Mouse (Mus musculus) G1E (cell line): ENCODE data around the gene Grik1. TPM values are rescaled to one million over a fixed set of nuclear protein-coding genes. Genes with fewer than 3 reads are reported as not detected.

Experiments used
- ATAC-seq: 2 replicates; pipeline ENCODE4 v1.8.0; 2016; ENCODE audit warnings: mild to moderate bottlenecking; ENCODE audit not compliant: insufficient number of reproducible peaks, poor library complexity, low FRiP score, severe bottlenecking; ENCODE audit errors: extremely low read depth
- DNase-seq: peaks from one replicate; pipeline ENCODE4 v3.0.0; 2012; ENCODE audit warnings: low spot score
- H3K27me3 ChIP-seq: 2 replicates; pipeline ENCODE4 v1.6.1; 2012; ENCODE audit warnings: mild to moderate bottlenecking, low read length, inconsistent platforms; ENCODE audit not compliant: insufficient read depth
- H3K36me3 ChIP-seq: replicated peaks from 2 replicates; pipeline ENCODE3; 2012; ENCODE audit warnings: mild to moderate bottlenecking, inconsistent platforms
- H3K4me1 ChIP-seq: 2 replicates; pipeline ENCODE4 v1.6.1; 2012; ENCODE audit warnings: low read depth, low read length, inconsistent platforms, mixed read lengths; ENCODE audit not compliant: insufficient read depth
- H3K4me3 ChIP-seq: 2 replicates; pipeline ENCODE4 v1.5.1; 2012; ENCODE audit warnings: low read depth, mild to moderate bottlenecking, inconsistent platforms, low read length, moderate library complexity, mixed read lengths
- H3K9me3 ChIP-seq: replicated peaks from 2 replicates; pipeline ENCODE4 v1.6.1; 2012; ENCODE audit warnings: inconsistent platforms
- CTCF ChIP-seq: IDR thresholded peaks from 2 replicates; pipeline ENCODE4 v1.5.1; 2012; ENCODE audit warnings: low read depth, low read length, inconsistent platforms, mixed read lengths
- GATA1 ChIP-seq: IDR thresholded peaks from 2 replicates; pipeline ENCODE4 v1.6.1; 2012; ENCODE audit warnings: borderline replicate concordance, low read length, inconsistent platforms, mixed read lengths
- GATA2 ChIP-seq: IDR thresholded peaks from 2 replicates; pipeline ENCODE4 v1.6.1; 2012; ENCODE audit warnings: low read depth, low read length, inconsistent platforms, borderline replicate concordance
- POLR2AphosphoS5 ChIP-seq: IDR thresholded peaks from 2 replicates; pipeline ENCODE4 v1.6.1; 2012; ENCODE audit warnings: low read depth, low read length, inconsistent platforms; ENCODE audit not compliant: insufficient replicate concordance
- TAL1 ChIP-seq: conservative IDR thresholded peaks from 2 replicates; pipeline ENCODE4 v1.6.1; 2012; ENCODE audit warnings: low read depth, low read length, inconsistent platforms, mixed read lengths
- polyA plus RNA-seq: library from polyadenylated mRNA; stranded (reverse); fragments of >175 nt; gene quantifications from 2 replicates; pipeline ENCODE4 v1.2.3, GENCODE M21; 2012
- total RNA-seq, 2 experiments: library from RNA; stranded (forward) in 1 of 2; stranded (reverse) in 1 of 2; fragments of 200-1000 nt in 1 of 2; fragments of >200 nt in 1 of 2; fragmentation: Nextera tagmentation in 1 of 2; gene quantifications; 2 replicates each; pipeline ENCODE4 v1.2.3; 2014 to 2017

The Grik1 gene
- total and polyA plus RNA-seq, 3 experiments, result 0.05 TPM; not detected in 2

- Histone ChIP-seq H3K27me3 (no peaks in the 10 kb centered on the region), H3K9me3 (peaks cover 10% of the 10 kb centered on the region), H3K4me3 (no peak overlapping the region), H3K36me3 (no peaks in the 10 kb centered on the region), H3K4me1 (no peaks in the 10 kb centered on the region)
- DNase-seq (no peak), ATAC-seq (no peak)
- no peak for TF ChIP-seq CTCF
Observed at GRCm38 (mm10) chr16:88251049-88251448, 39.0 kb downstream of the Grik1 start.

- H3K9me3 ChIP-seq, result peaks cover 8% of the 10 kb centered on the region
- DNase-seq (no peak), ATAC-seq (no peak)
- no peaks in the 10 kb centered on the region for H3K27me3 ChIP-seq
- no peak overlapping the region for H3K4me3 ChIP-seq
- TF ChIP-seq GATA1 (no peak), GATA2 (no peak), TAL1 (no peak), POLR2AphosphoS5 (no peak), CTCF (no peak)
- H3K4me1 ChIP-seq, result no peaks in the 10 kb centered on the region
- no peaks in the 10 kb centered on the region for H3K36me3 ChIP-seq
Observed at GRCm38 (mm10) chr16:88249825-88250224, 40.2 kb downstream of the Grik1 start.

- no peaks in the 10 kb centered on the region for H3K27me3 ChIP-seq
- no peak for DNase-seq
- no peak overlapping the region for H3K4me3 ChIP-seq
- ATAC-seq, result no peak
- no peaks in the 10 kb centered on the region for H3K4me1 ChIP-seq
- no peak for TF ChIP-seq GATA2
- no peak for TF ChIP-seq GATA1
- TF ChIP-seq TAL1, result no peak
- TF ChIP-seq CTCF, result no peak
- TF ChIP-seq POLR2AphosphoS5, result no peak
- H3K9me3 ChIP-seq, result peaks cover 11% of the 10 kb centered on the region
- no peaks in the 10 kb centered on the region for H3K36me3 ChIP-seq
Observed at GRCm38 (mm10) chr16:88247586-88247985, 42.5 kb downstream of the Grik1 start.

DNA sequence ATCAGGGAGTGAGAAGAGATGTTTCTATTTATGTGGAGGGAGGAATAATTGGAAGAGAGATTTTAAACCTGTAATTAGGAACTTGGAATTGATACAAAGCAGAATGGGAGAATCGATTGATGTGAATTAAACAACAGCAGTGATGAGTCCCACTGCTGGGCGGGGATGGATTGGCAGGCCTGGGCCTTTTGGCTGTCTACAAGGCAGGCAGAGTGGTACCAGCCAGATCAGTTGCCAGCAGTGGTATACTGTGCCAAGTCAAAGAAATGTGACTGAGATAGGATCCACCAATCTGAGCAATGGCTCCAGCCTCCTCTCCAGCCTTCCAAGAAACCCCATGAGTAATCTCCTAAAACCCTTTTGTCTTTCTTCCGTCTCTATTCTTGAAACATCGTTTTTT is 45.4 kb downstream of the Grik1 start:
- ATAC-seq, result no peak
- Histone ChIP-seq H3K27me3 (no peaks in the 10 kb centered on the region), H3K9me3 (peaks cover 6% of the 10 kb centered on the region), H3K4me1 (no peaks in the 10 kb centered on the region), H3K36me3 (no peaks in the 10 kb centered on the region), H3K4me3 (no peak overlapping the region)
- no peak for TF ChIP-seq GATA1
- no peak for TF ChIP-seq TAL1
- TF ChIP-seq GATA2, result no peak
- no peak for TF ChIP-seq POLR2AphosphoS5
- no peak for TF ChIP-seq CTCF
- DNase-seq, result no peak

GRCm38 (mm10) chr16:88225616-88226015 is 64.4 kb downstream of the Grik1 start:
- ATAC-seq, result no peak
- H3K4me3 ChIP-seq, result no peak overlapping the region
- H3K4me1 ChIP-seq, result no peaks in the 10 kb centered on the region
- peaks cover 10% of the 10 kb centered on the region; the same call in 1 of the 2 replicates for H3K9me3 ChIP-seq
- no peak for DNase-seq
- no peaks in the 10 kb centered on the region for H3K36me3 ChIP-seq
- no peaks in the 10 kb centered on the region for H3K27me3 ChIP-seq
- TF ChIP-seq CTCF, result no peak
- no peak for TF ChIP-seq GATA2
- TF ChIP-seq TAL1, result no peak
- no peak for TF ChIP-seq POLR2AphosphoS5
- no peak for TF ChIP-seq GATA1

DNA sequence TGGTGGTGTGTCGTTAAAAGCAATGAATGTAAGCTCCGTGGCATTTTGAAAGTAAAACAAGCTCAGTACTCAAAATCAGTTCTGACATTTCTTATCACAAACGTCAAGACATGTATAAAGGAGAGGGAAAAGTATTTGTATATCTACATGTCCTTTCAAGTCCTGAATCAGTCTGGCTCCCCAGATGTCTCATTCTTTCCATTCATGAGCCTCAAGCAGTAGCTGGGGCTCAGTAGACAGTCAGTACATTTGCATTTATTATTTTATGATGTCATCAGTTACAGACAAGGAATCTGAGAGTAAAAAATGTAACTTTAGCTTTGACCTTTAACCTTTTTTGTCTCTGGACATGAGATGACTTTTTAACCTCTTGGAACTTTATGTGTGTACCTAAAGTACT is 68.1 kb downstream of the Grik1 start:
- Histone ChIP-seq H3K4me1 (no peaks in the 10 kb centered on the region), H3K27me3 (no peaks in the 10 kb centered on the region), H3K4me3 (no peak overlapping the region), H3K9me3 (peaks cover 10% of the 10 kb centered on the region; the same call in 1 of the 2 replicates), H3K36me3 (no peaks in the 10 kb centered on the region)
- TF ChIP-seq TAL1 (no peak), GATA1 (no peak), GATA2 (no peak), CTCF (no peak), POLR2AphosphoS5 (no peak)
- DNase-seq (no peak), ATAC-seq (no peak)

DNA sequence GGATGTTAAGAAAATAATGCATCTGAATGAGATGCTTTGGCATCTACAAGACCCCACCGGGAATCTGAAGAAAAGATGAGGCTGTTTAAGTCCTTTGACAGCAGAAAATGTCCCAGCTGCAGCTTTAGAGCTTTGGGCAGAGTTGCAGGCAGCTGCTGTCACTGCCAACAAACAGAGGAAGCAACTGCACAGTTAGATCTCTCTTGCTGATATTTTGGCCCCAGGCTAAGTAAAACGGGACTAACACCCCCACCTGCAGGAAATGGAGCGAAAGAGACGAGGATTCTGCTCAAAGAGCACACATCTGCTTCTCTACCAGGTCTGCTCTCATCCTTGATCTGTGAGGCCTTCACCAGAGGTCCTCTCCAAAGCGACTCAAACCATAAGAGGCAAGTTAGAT is 77.5 kb downstream of the Grik1 start:
- Histone ChIP-seq H3K9me3 (peaks cover 14% of the 10 kb centered on the region), H3K36me3 (no peaks in the 10 kb centered on the region), H3K4me1 (no peaks in the 10 kb centered on the region), H3K4me3 (no peak overlapping the region), H3K27me3 (no peaks in the 10 kb centered on the region)
- TF ChIP-seq POLR2AphosphoS5, result no peak
- TF ChIP-seq GATA1, result no peak
- no peak for TF ChIP-seq TAL1
- no peak for TF ChIP-seq GATA2
- TF ChIP-seq CTCF, result no peak
- DNase-seq (no peak), ATAC-seq (no peak)
